Mouse (Mus musculus) lung, embryonic 16.5 days (tissue): Measurements from ENCODE around the gene Pacsin2. TPM values are rescaled to one million over a fixed set of nuclear protein-coding genes. Genes with fewer than 3 reads are reported as not detected.
A peak's percentile ranks its signal among the peaks of the same experiment; 100 is the strongest.

ENCODE experiments used
- ATAC-seq: fragments of 200-750 bp; cut with Nextera tagmentation; 2 replicates; pipeline ENCODE4 v1.8.0; 2017; ENCODE audit warnings: low read depth, mild to moderate bottlenecking, moderate library complexity
- H3K27ac ChIP-seq: fragments of 300-500 bp; sonication (generic); 2 replicates; pipeline ENCODE4 v1.5.1; 2014; ENCODE audit warnings: mild to moderate bottlenecking, control low read depth, low read length
- H3K27me3 ChIP-seq: fragments of 300-500 bp; sonication (generic); 2 replicates; pipeline ENCODE4 v1.6.1; 2014; ENCODE audit warnings: low read depth, low read length, mixed read lengths; ENCODE audit not compliant: control insufficient read depth, insufficient read depth
- H3K36me3 ChIP-seq: fragments of 300-500 bp; sonication (generic); 2 replicates; pipeline ENCODE4 v1.6.1; 2014; ENCODE audit warnings: low read length; ENCODE audit not compliant: control insufficient read depth, insufficient read depth
- H3K4me1 ChIP-seq: fragments of 300-500 bp; sonication (generic); replicated peaks from 2 replicates; pipeline ENCODE4 v1.6.1; 2014; ENCODE audit warnings: low read length, mixed read lengths; ENCODE audit not compliant: control insufficient read depth, insufficient read depth
- H3K4me2 ChIP-seq: fragments of 300-500 bp; sonication (generic); 2 replicates; pipeline ENCODE4 v1.6.1; 2014; ENCODE audit warnings: low read depth, low read length, control low read depth
- H3K4me3 ChIP-seq: fragments of 300-500 bp; sonication (generic); 2 replicates; pipeline ENCODE4 v1.5.1; 2014; ENCODE audit warnings: mild to moderate bottlenecking, low read length, control low read depth
- H3K9ac ChIP-seq: fragments of 300-500 bp; sonication (generic); 2 replicates; pipeline ENCODE4 v1.6.1; 2014; ENCODE audit warnings: low read length, control low read depth
- H3K9me3 ChIP-seq: fragments of 300-500 bp; sonication (generic); 2 replicates; pipeline ENCODE4 v1.6.1; 2016; ENCODE audit warnings: low read length; ENCODE audit not compliant: control insufficient read depth
- WGBS: fragments of 180-500 bp; shearing (Covaris S2); extraction: QIAGEN DNeasy Blood & Tissue Kit; methylation state at CpG from one replicate; pipeline ENCODE4 v1.1.7; 2014; 5-methylcytosine and 5-hydroxymethylcytosine counted together
- polyA plus RNA-seq: library from polyadenylated mRNA; unstranded; fragments of >200 nt; fragmentation: Nextera tagmentation; extraction: Ambion mirVana; gene quantifications from 2 replicates; pipeline ENCODE4 v1.2.1, GENCODE M21; 2015

Pacsin2 gene
- polyA plus RNA-seq, 1 experiment from 2014 or later, result 71.4 TPM

GRCm38 (mm10) chr15:83495787-83496367 lies 31.5 kb upstream of the Pacsin2 start:
- WGBS, result 67% methylated on average over 22 of the region's 22 CpGs
- Histone ChIP-seq H3K4me1 (no peaks in the 10 kb centered on the region), H3K27ac (no peak overlapping the region), H3K4me3 (no peak overlapping the region), H3K9ac (no peak overlapping the region), H3K4me2 (no peak overlapping the region), H3K9me3 (no peaks in the 10 kb centered on the region), H3K36me3 (peaks cover 6% of the 10 kb centered on the region; the same call in 1 of the 2 replicates), H3K27me3 (no peaks in the 10 kb centered on the region)
- no peak for ATAC-seq

DNA sequence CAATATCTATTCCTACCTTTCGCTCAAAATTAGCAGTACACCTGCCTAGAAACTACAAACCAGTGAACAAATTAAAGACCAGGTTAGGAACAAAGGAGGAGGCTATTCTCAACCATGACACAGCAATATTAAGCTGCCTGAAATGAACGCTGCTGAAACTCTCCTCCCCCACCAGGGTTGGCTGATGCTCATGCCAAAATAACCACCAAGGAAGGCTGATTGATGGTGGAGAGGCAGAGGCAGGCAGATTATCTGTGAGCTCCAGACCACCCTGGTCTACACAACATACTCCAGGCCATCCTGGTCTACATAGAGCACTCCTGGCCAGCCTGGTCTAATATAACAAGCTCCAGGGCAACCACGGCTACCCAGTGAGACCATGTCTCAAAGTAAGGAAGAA lies 30.8 kb upstream of the Pacsin2 start:
- H3K27me3 ChIP-seq, result no peaks in the 10 kb centered on the region
- WGBS, result 83% methylated on average over 3 of the region's 3 CpGs
- no peak for ATAC-seq
- H3K4me3 ChIP-seq, result no peak overlapping the region
- no peaks in the 10 kb centered on the region for H3K9me3 ChIP-seq
- no peaks in the 10 kb centered on the region for H3K4me1 ChIP-seq
- no peak overlapping the region for H3K27ac ChIP-seq
- no peak overlapping the region for H3K9ac ChIP-seq
- peaks cover 6% of the 10 kb centered on the region; the same call in 1 of the 2 replicates for H3K36me3 ChIP-seq
- H3K4me2 ChIP-seq, result no peak overlapping the region

DNA sequence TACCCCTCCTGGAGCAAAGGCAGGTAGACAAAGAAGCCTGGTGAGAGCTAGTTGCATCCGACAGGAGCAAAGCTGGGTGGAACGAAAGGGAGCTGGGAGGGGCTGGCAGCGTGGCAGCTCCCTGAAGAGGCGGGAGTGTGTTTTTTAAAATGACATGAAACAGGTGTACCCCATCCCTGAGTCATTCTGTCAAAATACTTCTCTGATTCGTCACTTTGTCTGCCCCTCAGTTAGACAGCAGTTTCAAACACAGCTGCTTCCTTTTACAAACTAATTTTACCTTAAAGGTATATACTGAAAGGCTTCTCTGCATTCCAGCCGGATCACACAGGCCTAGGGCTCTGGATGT lies 30.1 kb upstream of the Pacsin2 start:
- Histone ChIP-seq H3K9me3 (no peaks in the 10 kb centered on the region), H3K4me3 (no peak overlapping the region), H3K27ac (no peak overlapping the region), H3K36me3 (peaks cover 4% of the 10 kb centered on the region; the same call in 1 of the 2 replicates), H3K4me2 (no peak overlapping the region), H3K27me3 (no peaks in the 10 kb centered on the region), H3K9ac (no peak overlapping the region), H3K4me1 (no peaks in the 10 kb centered on the region)
- 65% methylated on average over 6 of the region's 6 CpGs for WGBS
- ATAC-seq, result no peak

DNA sequence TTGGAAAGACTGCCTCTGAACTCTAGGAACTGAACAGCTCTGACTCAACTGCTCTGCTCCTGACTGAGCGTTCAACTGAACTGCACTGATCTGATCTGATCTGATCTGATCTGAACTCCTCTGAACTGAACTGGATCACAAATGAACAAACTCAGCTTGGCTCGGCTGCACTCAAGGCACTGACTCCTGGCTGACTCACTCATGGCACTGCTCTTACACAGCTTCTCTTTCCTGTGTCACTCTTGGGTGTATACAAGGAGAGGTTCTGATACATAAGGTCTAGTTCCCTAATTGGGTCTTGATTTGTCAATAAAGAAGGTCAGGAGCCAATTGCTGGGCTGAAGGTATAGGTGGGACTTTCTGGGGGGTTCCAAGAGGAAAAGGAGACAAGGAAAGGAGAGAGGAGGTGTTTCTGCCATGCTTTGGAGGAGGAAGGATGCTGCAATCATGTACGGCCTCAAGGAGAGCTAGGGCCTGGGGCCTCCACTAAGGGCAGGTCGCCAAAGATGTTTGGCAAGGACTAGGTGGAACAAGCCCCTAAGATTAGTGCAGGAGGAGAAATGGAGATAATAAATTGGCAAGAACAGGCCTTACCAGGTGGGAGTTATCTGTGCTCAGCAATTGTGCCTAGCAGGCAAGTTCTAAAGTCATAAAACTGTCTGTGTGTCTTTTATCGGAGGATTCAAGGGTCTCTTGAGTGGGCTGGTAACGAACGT lies 29.6 kb upstream of the Pacsin2 start:
- no peak for ATAC-seq
- Histone ChIP-seq H3K27me3 (no peaks in the 10 kb centered on the region), H3K4me3 (no peak overlapping the region), H3K9me3 (no peaks in the 10 kb centered on the region), H3K27ac (no peak overlapping the region), H3K36me3 (peaks cover 4% of the 10 kb centered on the region; the same call in 1 of the 2 replicates), H3K4me2 (no peak overlapping the region), H3K4me1 (no peaks in the 10 kb centered on the region), H3K9ac (no peak overlapping the region)
- 70% methylated on average over 7 of the region's 7 CpGs for WGBS

DNA sequence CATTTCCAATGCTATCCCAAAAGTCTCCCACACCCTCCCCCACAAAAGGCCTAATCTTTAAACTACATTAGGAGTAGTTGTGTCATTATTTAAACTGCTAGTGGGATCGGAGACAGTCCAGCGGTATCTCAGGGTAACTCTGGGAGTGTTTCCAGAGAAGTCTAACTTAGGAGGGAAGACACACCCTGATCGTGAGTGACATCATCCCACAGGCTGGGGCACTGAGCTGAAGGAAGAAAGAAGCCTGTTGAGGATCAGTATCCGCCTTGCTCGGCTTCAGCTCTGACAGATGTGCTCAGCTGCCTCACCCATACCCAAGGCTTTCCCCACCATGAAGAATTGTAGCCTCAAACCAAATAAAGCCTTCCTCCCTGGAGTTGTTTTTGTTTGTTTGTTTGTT lies 27.5 kb upstream of the Pacsin2 start:
- Histone ChIP-seq H3K4me1 (no peaks in the 10 kb centered on the region), H3K4me3 (no peak overlapping the region), H3K9ac (no peak overlapping the region), H3K27ac (no peak overlapping the region), H3K36me3 (peaks cover 4% of the 10 kb centered on the region; the same call in 1 of the 2 replicates), H3K9me3 (no peaks in the 10 kb centered on the region), H3K27me3 (no peaks in the 10 kb centered on the region), H3K4me2 (no peak overlapping the region)
- ATAC-seq, result no peak
- 66% methylated on average over 5 of the region's 5 CpGs for WGBS

GRCm38 (mm10) chr15:83489471-83489870 lies 25.1 kb upstream of the Pacsin2 start:
- Histone ChIP-seq H3K36me3 (peaks cover 4% of the 10 kb centered on the region; the same call in 1 of the 2 replicates), H3K4me3 (no peak overlapping the region)
- no peak for ATAC-seq

GRCm38 (mm10) chr15:83487477-83488115 lies 23.2 kb upstream of the Pacsin2 start:
- no peaks in the 10 kb centered on the region for H3K9me3 ChIP-seq
- H3K9ac ChIP-seq, result no peak overlapping the region
- no peaks in the 10 kb centered on the region for H3K27me3 ChIP-seq
- peak; percentile 31; the same call in 1 of the 2 replicates for ATAC-seq
- H3K4me3 ChIP-seq, result no peak overlapping the region
- H3K4me2 ChIP-seq, result no peak overlapping the region
- no peak overlapping the region for H3K27ac ChIP-seq
- H3K36me3 ChIP-seq, result peaks cover 2% of the 10 kb centered on the region; the same call in 1 of the 2 replicates
- 66% methylated on average over 9 of the region's 9 CpGs for WGBS
- H3K4me1 ChIP-seq, result no peaks in the 10 kb centered on the region

More at GRCm38 (mm10) chr15:83489471-83489870, 25.1 kb upstream of the Pacsin2 start:
- WGBS, result 73% methylated on average over 20 of the region's 20 CpGs
- no peak overlapping the region for H3K4me2 ChIP-seq
- H3K27me3 ChIP-seq, result no peaks in the 10 kb centered on the region
- H3K9me3 ChIP-seq, result no peaks in the 10 kb centered on the region
- H3K9ac ChIP-seq, result no peak overlapping the region
- no peaks in the 10 kb centered on the region for H3K4me1 ChIP-seq
- H3K27ac ChIP-seq, result no peak overlapping the region

DNA sequence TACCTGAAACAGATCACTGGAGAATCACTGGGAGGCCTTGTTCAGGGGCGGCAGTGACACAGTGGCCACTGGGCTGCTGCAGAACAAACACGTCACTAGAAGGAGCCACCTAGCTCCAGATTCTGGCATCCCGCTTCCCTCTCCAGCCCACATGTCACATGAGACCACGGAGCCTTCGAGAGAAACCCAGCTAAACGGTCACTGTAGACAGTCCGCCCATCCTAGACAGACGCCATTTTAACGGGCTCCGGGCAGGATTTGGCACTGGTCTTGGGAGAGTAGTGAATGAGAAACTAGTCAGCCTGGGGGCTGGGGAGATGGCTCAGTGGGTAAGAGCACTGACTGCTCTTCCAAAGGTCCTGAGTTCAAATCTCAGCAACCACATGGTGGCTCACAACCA lies 19.9 kb upstream of the Pacsin2 start:
- no peak for ATAC-seq
- Histone ChIP-seq H3K4me3 (no peak overlapping the region), H3K9me3 (no peaks in the 10 kb centered on the region), H3K4me2 (no peak overlapping the region), H3K36me3 (no peaks in the 10 kb centered on the region; the same call in 1 of the 2 replicates), H3K27ac (no peak overlapping the region), H3K4me1 (no peaks in the 10 kb centered on the region), H3K9ac (no peak overlapping the region), H3K27me3 (no peaks in the 10 kb centered on the region)
- WGBS, result 90% methylated on average over 10 of the region's 10 CpGs

DNA sequence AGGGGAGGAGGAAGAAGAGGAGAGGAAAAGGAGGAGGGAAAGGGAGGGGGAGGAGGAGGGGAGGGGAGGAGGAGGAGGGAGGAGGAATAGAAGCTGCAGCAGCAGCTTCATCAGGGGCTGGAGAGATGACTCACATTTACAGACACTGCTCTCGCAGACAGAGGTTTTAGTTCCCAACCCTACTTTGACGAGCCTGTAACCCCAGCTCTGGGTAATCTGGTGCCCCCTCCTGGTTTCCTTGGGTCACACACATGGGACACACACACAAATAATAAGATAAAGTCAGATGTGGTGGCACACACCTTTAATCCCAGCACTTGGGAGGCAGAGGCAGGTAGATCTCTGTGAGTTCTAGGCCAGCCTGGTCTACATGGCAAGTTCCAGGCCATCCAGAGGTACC lies 19.1 kb upstream of the Pacsin2 start:
- H3K4me1 ChIP-seq, result no peaks in the 10 kb centered on the region
- H3K4me3 ChIP-seq, result no peak overlapping the region
- no peaks in the 10 kb centered on the region; the same call in 1 of the 2 replicates for H3K36me3 ChIP-seq
- no peaks in the 10 kb centered on the region for H3K27me3 ChIP-seq
- H3K4me2 ChIP-seq, result no peak overlapping the region
- H3K9ac ChIP-seq, result no peak overlapping the region
- 30% methylated on average over 2 of the region's 2 CpGs for WGBS
- no peaks in the 10 kb centered on the region for H3K9me3 ChIP-seq
- H3K27ac ChIP-seq, result no peak overlapping the region
- ATAC-seq, result no peak
